Mouse (Mus musculus) megakaryocyte, embryonic 14.5 days (primary cell): ENCODE measurements around the gene Amot. TPM values are rescaled to one million over a fixed set of nuclear protein-coding genes. Genes with fewer than 3 reads are reported as not detected.
A peak's percentile ranks its signal among the peaks of the same experiment; 100 is the strongest.

ENCODE experiments used
- H3K27me3 ChIP-seq: replicated peaks from 2 replicates; pipeline ENCODE3; 2012; ENCODE audit warnings: inconsistent platforms
- H3K36me3 ChIP-seq: replicated peaks from 2 replicates; pipeline ENCODE3; 2012; ENCODE audit warnings: low read length, inconsistent platforms, mixed read lengths
- H3K4me1 ChIP-seq: 2 replicates; pipeline ENCODE4 v1.6.1; 2012; ENCODE audit warnings: inconsistent platforms
- H3K4me3 ChIP-seq: replicated peaks from 2 replicates; pipeline ENCODE3; 2012; ENCODE audit warnings: moderate library complexity, mild to moderate bottlenecking, inconsistent platforms
- H3K9me3 ChIP-seq: 2 replicates; pipeline ENCODE4 v1.6.1; 2012; ENCODE audit warnings: inconsistent platforms
- FLI1 ChIP-seq: IDR thresholded peaks from 2 replicates; pipeline ENCODE4 v1.6.1; 2012; ENCODE audit warnings: low read length, inconsistent platforms, mixed read lengths
- GATA1 ChIP-seq: IDR thresholded peaks from 3 replicates; pipeline ENCODE4 v1.6.1; 2012; ENCODE audit warnings: mixed read lengths, low read length, inconsistent platforms, borderline replicate concordance
- polyA plus RNA-seq: library from polyadenylated mRNA; stranded (reverse); fragments of >175 nt; gene quantifications from 2 replicates; pipeline ENCODE4 v1.2.3, GENCODE M21; 2012; ENCODE audit warnings: low replicate concordance; ENCODE audit not compliant: insufficient read depth

Amot gene
- polyA plus RNA-seq: 0.17 and 0.76 TPM in 2 replicates

- H3K4me3 ChIP-seq: peak within 1 kb of the TSS; percentile 93
- H3K9me3 ChIP-seq: no peaks in the 10 kb centered on the region
- no peaks in the 10 kb centered on the region for H3K36me3 ChIP-seq
- no peak for TF ChIP-seq GATA1
- TF ChIP-seq FLI1: no peak
- H3K27me3 ChIP-seq: peaks cover 19% of the 10 kb centered on the region
- 0 out of 2 replicates have a peak, but pooled peaks cover 3% of the 10 kb centered on the region for H3K4me1 ChIP-seq
These were observed at the start of gene Amot for GRCm38 (mm10) chrX:145504717-145505415. Amot (minus strand) TSS chrX:145505181.

GRCm38 (mm10) chrX:145545060-145545459 lies 40.1 kb upstream of the Amot start:
- Histone ChIP-seq H3K36me3 (no peaks in the 10 kb centered on the region), H3K4me3 (no peak overlapping the region), H3K9me3 (no peaks in the 10 kb centered on the region), H3K4me1 (no peaks in the 10 kb centered on the region), H3K27me3 (peaks cover 3% of the 10 kb centered on the region)
- no peak for TF ChIP-seq FLI1
- no peak for TF ChIP-seq GATA1

GRCm38 (mm10) chrX:145543602-145544490 lies 38.9 kb upstream of the Amot start:
- H3K27me3 ChIP-seq: peaks cover 3% of the 10 kb centered on the region
- no peaks in the 10 kb centered on the region for H3K9me3 ChIP-seq
- no peaks in the 10 kb centered on the region for H3K36me3 ChIP-seq
- no peak overlapping the region for H3K4me3 ChIP-seq
- H3K4me1 ChIP-seq: no peaks in the 10 kb centered on the region
- TF ChIP-seq FLI1: no peak
- no peak for TF ChIP-seq GATA1

GRCm38 (mm10) chrX:145541050-145541449 lies 36.1 kb upstream of the Amot start:
- H3K27me3 ChIP-seq: peaks cover 3% of the 10 kb centered on the region
- TF ChIP-seq GATA1 (no peak), FLI1 (no peak)
- H3K9me3 ChIP-seq: no peaks in the 10 kb centered on the region
- no peaks in the 10 kb centered on the region for H3K4me1 ChIP-seq
- H3K4me3 ChIP-seq: no peak overlapping the region
- H3K36me3 ChIP-seq: no peaks in the 10 kb centered on the region

GRCm38 (mm10) chrX:145540321-145540720 lies 35.3 kb upstream of the Amot start:
- Histone ChIP-seq H3K4me3 (no peak overlapping the region), H3K27me3 (peaks cover 3% of the 10 kb centered on the region), H3K4me1 (no peaks in the 10 kb centered on the region), H3K36me3 (no peaks in the 10 kb centered on the region), H3K9me3 (no peaks in the 10 kb centered on the region)
- no peak for TF ChIP-seq FLI1
- no peak for TF ChIP-seq GATA1

- H3K36me3 ChIP-seq: no peaks in the 10 kb centered on the region
- H3K4me1 ChIP-seq: no peaks in the 10 kb centered on the region
- no peaks in the 10 kb centered on the region for H3K9me3 ChIP-seq
- no peak overlapping the region for H3K4me3 ChIP-seq
- no peaks in the 10 kb centered on the region for H3K27me3 ChIP-seq
- TF ChIP-seq GATA1 (no peak), FLI1 (no peak)
These were observed 24.6 kb upstream of the Amot start for GRCm38 (mm10) chrX:145529602-145530001.

GRCm38 (mm10) chrX:145516322-145517066 lies 11.5 kb upstream of the Amot start:
- Histone ChIP-seq H3K36me3 (no peaks in the 10 kb centered on the region), H3K9me3 (no peaks in the 10 kb centered on the region), H3K4me3 (no peak overlapping the region), H3K4me1 (no peaks in the 10 kb centered on the region), H3K27me3 (peaks cover 6% of the 10 kb centered on the region)
- TF ChIP-seq FLI1: no peak
- TF ChIP-seq GATA1: no peak

GRCm38 (mm10) chrX:145515498-145516158 lies 10.6 kb upstream of the Amot start:
- no peaks in the 10 kb centered on the region for H3K9me3 ChIP-seq
- H3K27me3 ChIP-seq: peaks cover 6% of the 10 kb centered on the region
- H3K4me1 ChIP-seq: no peaks in the 10 kb centered on the region
- no peak for TF ChIP-seq FLI1
- H3K4me3 ChIP-seq: no peak overlapping the region
- no peaks in the 10 kb centered on the region for H3K36me3 ChIP-seq

GRCm38 (mm10) chrX:145510675-145511074 lies 5.7 kb upstream of the Amot start:
- no peaks in the 10 kb centered on the region for H3K9me3 ChIP-seq
- H3K36me3 ChIP-seq: no peaks in the 10 kb centered on the region
- H3K4me3 ChIP-seq: no peak overlapping the region
- TF ChIP-seq FLI1: no peak
- TF ChIP-seq GATA1: no peak
- H3K27me3 ChIP-seq: peaks cover 8% of the 10 kb centered on the region
- H3K4me1 ChIP-seq: no peaks in the 10 kb centered on the region
